Mouse (Mus musculus) midbrain, embryonic 13.5 days (tissue): ENCODE measurements around the gene Ins1. TPM values are rescaled to one million over a fixed set of nuclear protein-coding genes. Genes with fewer than 3 reads are reported as not detected.

Experiments
- ATAC-seq: fragments of 200-750 bp; cut with Nextera tagmentation; 2 replicates; pipeline ENCODE4 v1.8.0; 2017; ENCODE audit warnings: mild to moderate bottlenecking, moderate TSS enrichment, moderate library complexity
- H3K27ac ChIP-seq: fragments of 300-500 bp; sonication (generic); 2 replicates; pipeline ENCODE4 v1.5.1; 2015; ENCODE audit warnings: inconsistent platforms, mild to moderate bottlenecking, moderate library complexity
- H3K27me3 ChIP-seq: fragments of 300-500 bp; sonication (generic); 2 replicates; pipeline ENCODE4 v1.6.1; 2015; ENCODE audit warnings: mild to moderate bottlenecking, inconsistent platforms
- H3K36me3 ChIP-seq: fragments of 300-500 bp; sonication (generic); 2 replicates; pipeline ENCODE4 v1.6.1; 2015; ENCODE audit warnings: mild to moderate bottlenecking, inconsistent platforms
- H3K4me1 ChIP-seq: fragments of 300-500 bp; sonication (generic); replicated peaks from 2 replicates; pipeline ENCODE4 v1.6.1; 2015; ENCODE audit warnings: inconsistent platforms
- H3K4me2 ChIP-seq: fragments of 300-500 bp; sonication (generic); replicated peaks from 2 replicates; pipeline ENCODE4 v1.6.1; 2015; ENCODE audit warnings: moderate library complexity, mild to moderate bottlenecking, inconsistent platforms
- H3K4me3 ChIP-seq: fragments of 300-500 bp; sonication (generic); replicated peaks from 2 replicates; pipeline ENCODE4 v1.5.1; 2015; ENCODE audit warnings: mild to moderate bottlenecking, inconsistent platforms
- H3K9ac ChIP-seq: fragments of 300-500 bp; sonication (generic); replicated peaks from 2 replicates; pipeline ENCODE4 v1.6.1; 2015; ENCODE audit warnings: mild to moderate bottlenecking, inconsistent platforms
- H3K9me3 ChIP-seq: fragments of 300-500 bp; sonication (generic); 2 replicates; pipeline ENCODE4 v1.6.1; 2016; ENCODE audit warnings: mild to moderate bottlenecking, inconsistent platforms
- polyA plus RNA-seq: library from polyadenylated mRNA; unstranded; fragments of >200 nt; fragmentation: Nextera tagmentation; extraction: Ambion mirVana; gene quantifications from 2 replicates; pipeline ENCODE4 v1.2.1, GENCODE M21; 2015

Ins1 gene
- polyA plus RNA-seq, result not detected in 2 replicates

GRCm38 (mm10) chr19:52263997-52264396 is at the start of gene Ins1:
Gene Ins1 (plus strand): TSS chr19:52264297.
- no peak within 1 kb of the TSS for H3K9ac ChIP-seq
- H3K36me3 ChIP-seq, result no peaks in the 10 kb centered on the region
- no peak within 1 kb of the TSS for H3K4me3 ChIP-seq
- H3K27me3 ChIP-seq, result no peaks in the 10 kb centered on the region
- ATAC-seq, result no peak
- H3K4me2 ChIP-seq, result no peak within 1 kb of the TSS
- H3K9me3 ChIP-seq, result no peaks in the 10 kb centered on the region
- H3K4me1 ChIP-seq, result no peaks in the 10 kb centered on the region
- no peak within 1 kb of the TSS for H3K27ac ChIP-seq
